Mouse (Mus musculus) kidney, embryonic 16.5 days (tissue): ENCODE results near the gene Camta2. TPM values are rescaled to one million over a fixed set of nuclear protein-coding genes. Genes with fewer than 3 reads are reported as not detected.
A peak's percentile ranks its signal among the peaks of the same experiment; 100 is the strongest.

ENCODE experiments used
- ATAC-seq: fragments of 200-750 bp; cut with Nextera tagmentation; 2 replicates; pipeline ENCODE4 v1.8.0; 2017; ENCODE audit warnings: moderate TSS enrichment; ENCODE audit not compliant: low FRiP score, low TSS enrichment
- H3K27ac ChIP-seq: fragments of 300-500 bp; sonication (generic); 2 replicates; pipeline ENCODE4 v1.5.1; 2014; ENCODE audit warnings: low read length
- H3K27me3 ChIP-seq: fragments of 300-500 bp; sonication (generic); 2 replicates; pipeline ENCODE4 v1.6.1; 2014; ENCODE audit warnings: low read length, control low read depth, mixed read lengths; ENCODE audit not compliant: insufficient read depth
- H3K36me3 ChIP-seq: fragments of 300-500 bp; sonication (generic); 2 replicates; pipeline ENCODE4 v1.6.1; 2014; ENCODE audit warnings: low read length, control low read depth, mixed read lengths; ENCODE audit not compliant: insufficient read depth
- H3K4me1 ChIP-seq: fragments of 300-500 bp; sonication (generic); 2 replicates; pipeline ENCODE4 v1.6.1; 2014; ENCODE audit warnings: low read length, control low read depth, mixed read lengths; ENCODE audit not compliant: insufficient read depth
- H3K4me2 ChIP-seq: fragments of 300-500 bp; sonication (generic); replicated peaks from 2 replicates; pipeline ENCODE4 v1.6.1; 2014; ENCODE audit warnings: low read depth, low read length
- H3K4me3 ChIP-seq: fragments of 300-500 bp; sonication (generic); 2 replicates; pipeline ENCODE4 v1.5.1; 2014; ENCODE audit warnings: mild to moderate bottlenecking, low read length
- H3K9ac ChIP-seq: fragments of 300-500 bp; sonication (generic); replicated peaks from 2 replicates; pipeline ENCODE4 v1.6.1; 2014; ENCODE audit warnings: low read length
- H3K9me3 ChIP-seq: fragments of 300-500 bp; sonication (generic); 2 replicates; pipeline ENCODE4 v1.6.1; 2016; ENCODE audit warnings: low read length, control low read depth
- WGBS: fragments of 180-500 bp; shearing (Covaris S2); extraction: QIAGEN DNeasy Blood & Tissue Kit; methylation state at CpG from one replicate; pipeline ENCODE4 v1.1.7; 2014; 5-methylcytosine and 5-hydroxymethylcytosine counted together
- polyA plus RNA-seq: library from polyadenylated mRNA; unstranded; fragments of >200 nt; fragmentation: Nextera tagmentation; extraction: Ambion mirVana; gene quantifications from 2 replicates; pipeline ENCODE4 v1.2.1, GENCODE M21; 2015

The Camta2 gene
- polyA plus RNA-seq, 1 experiment from 2014 or later = 12.7 TPM

- peaks cover 19% of the 10 kb centered on the region for H3K4me1 ChIP-seq
- 84% methylated on average over 2 of the region's 2 CpGs for WGBS
- no peak overlapping the region for H3K27ac ChIP-seq
- no peaks in the 10 kb centered on the region for H3K9me3 ChIP-seq
- H3K4me2 ChIP-seq = no peak overlapping the region
- H3K4me3 ChIP-seq = no peak overlapping the region
- H3K27me3 ChIP-seq = no peaks in the 10 kb centered on the region
- H3K36me3 ChIP-seq = peaks cover 10% of the 10 kb centered on the region; the same call in 1 of the 2 replicates
- ATAC-seq = no peak
- H3K9ac ChIP-seq = no peak overlapping the region
Observed at GRCm38 (mm10) chr11:70699051-70699450, 11.1 kb upstream of the Camta2 start.

- no peaks in the 10 kb centered on the region for H3K9me3 ChIP-seq
- no peak for ATAC-seq
- no peak overlapping the region for H3K4me2 ChIP-seq
- H3K4me1 ChIP-seq = peaks cover 15% of the 10 kb centered on the region
- no peaks in the 10 kb centered on the region for H3K27me3 ChIP-seq
- no peak overlapping the region for H3K4me3 ChIP-seq
- no peak overlapping the region for H3K27ac ChIP-seq
- H3K9ac ChIP-seq = no peak overlapping the region
- WGBS = 79% methylated on average over 3 of the region's 3 CpGs
- no peaks in the 10 kb centered on the region for H3K36me3 ChIP-seq
Observed at GRCm38 (mm10) chr11:70697376-70697775, 9.5 kb upstream of the Camta2 start.

GRCm38 (mm10) chr11:70693504-70693903 lies 5.6 kb upstream of the Camta2 start:
- H3K36me3 ChIP-seq = no peaks in the 10 kb centered on the region
- no peak overlapping the region for H3K4me3 ChIP-seq
- no peaks in the 10 kb centered on the region for H3K9me3 ChIP-seq
- no peak overlapping the region for H3K4me2 ChIP-seq
- no peak overlapping the region for H3K9ac ChIP-seq
- WGBS = 73% methylated on average over 3 of the region's 3 CpGs
- peaks cover 6% of the 10 kb centered on the region for H3K4me1 ChIP-seq
- H3K27me3 ChIP-seq = no peaks in the 10 kb centered on the region
- no peak overlapping the region for H3K27ac ChIP-seq
- ATAC-seq = no peak

GRCm38 (mm10) chr11:70689578-70689977 lies 1.7 kb upstream of the Camta2 start:
- Histone ChIP-seq H3K4me3 (no peak overlapping the region), H3K4me2 (no peak overlapping the region), H3K9me3 (no peaks in the 10 kb centered on the region), H3K27me3 (no peaks in the 10 kb centered on the region), H3K4me1 (peaks cover 19% of the 10 kb centered on the region), H3K9ac (no peak overlapping the region), H3K27ac (no peak overlapping the region), H3K36me3 (0 out of 2 replicates have a peak, but pooled peaks cover 6% of the 10 kb centered on the region)
- WGBS = 64% methylated on average over 4 of the region's 4 CpGs
- no peak for ATAC-seq

- H3K9me3 ChIP-seq = no peaks in the 10 kb centered on the region
- ATAC-seq = no peak
- peak overlapping the region; percentile 86 for H3K9ac ChIP-seq
- H3K4me1 ChIP-seq = peaks cover 19% of the 10 kb centered on the region
- H3K36me3 ChIP-seq = peaks cover 11% of the 10 kb centered on the region; the same call in 1 of the 2 replicates
- H3K4me2 ChIP-seq = peak overlapping the region; percentile 85
- peak overlapping the region; percentile 85 for H3K4me3 ChIP-seq
- 12% methylated on average over 8 of the region's 8 CpGs for WGBS
- no peaks in the 10 kb centered on the region for H3K27me3 ChIP-seq
- peak overlapping the region; percentile 90 for H3K27ac ChIP-seq
Observed at GRCm38 (mm10) chr11:70688372-70688771, 467 bp upstream of the Camta2 start.

- H3K27ac ChIP-seq = peak overlapping the region; percentile 90
- peak; percentile 58 for ATAC-seq
- no peaks in the 10 kb centered on the region for H3K27me3 ChIP-seq
- peak overlapping the region; percentile 86 for H3K9ac ChIP-seq
- peak overlapping the region; percentile 85 for H3K4me3 ChIP-seq
- WGBS = 1% methylated on average over 16 of the region's 16 CpGs
- H3K4me2 ChIP-seq = peak overlapping the region; percentile 85
- no peaks in the 10 kb centered on the region for H3K9me3 ChIP-seq
- H3K4me1 ChIP-seq = peaks cover 23% of the 10 kb centered on the region
- peaks cover 11% of the 10 kb centered on the region; the same call in 1 of the 2 replicates for H3K36me3 ChIP-seq
Observed at GRCm38 (mm10) chr11:70686901-70687566, 871 bp downstream of the Camta2 start.

- no peak for ATAC-seq
- Histone ChIP-seq H3K9ac (no peak overlapping the region), H3K36me3 (peaks cover 24% of the 10 kb centered on the region; the same call in 1 of the 2 replicates), H3K27me3 (no peaks in the 10 kb centered on the region), H3K9me3 (no peaks in the 10 kb centered on the region), H3K4me3 (no peak overlapping the region), H3K4me2 (no peak overlapping the region), H3K27ac (no peak overlapping the region), H3K4me1 (peaks cover 20% of the 10 kb centered on the region)
- 89% methylated on average over 5 of the region's 5 CpGs for WGBS
Observed at GRCm38 (mm10) chr11:70683640-70684039, 4.3 kb downstream of the Camta2 start.

- H3K36me3 ChIP-seq = peaks cover 24% of the 10 kb centered on the region; the same call in 1 of the 2 replicates
- ATAC-seq = 0 out of 2 replicates have a peak, but pooled peaks have one; percentile 47
- H3K4me2 ChIP-seq = no peak overlapping the region
- H3K4me1 ChIP-seq = peaks cover 12% of the 10 kb centered on the region
- no peaks in the 10 kb centered on the region for H3K27me3 ChIP-seq
- no peaks in the 10 kb centered on the region for H3K9me3 ChIP-seq
- 0 out of 2 replicates have a peak overlapping the region, but pooled peaks have one; percentile 3 for H3K27ac ChIP-seq
- no peak overlapping the region for H3K9ac ChIP-seq
- WGBS = 30% methylated on average over 11 of the region's 11 CpGs
- H3K4me3 ChIP-seq = no peak overlapping the region
Observed at GRCm38 (mm10) chr11:70681897-70682581, 5.9 kb downstream of the Camta2 start.

GRCm38 (mm10) chr11:70681170-70681569 lies 6.7 kb downstream of the Camta2 start:
- 58% methylated on average over 12 of the region's 12 CpGs for WGBS
- peaks cover 5% of the 10 kb centered on the region for H3K4me1 ChIP-seq
- no peak overlapping the region for H3K4me2 ChIP-seq
- no peaks in the 10 kb centered on the region for H3K9me3 ChIP-seq
- H3K4me3 ChIP-seq = no peak overlapping the region
- H3K9ac ChIP-seq = no peak overlapping the region
- H3K27me3 ChIP-seq = no peaks in the 10 kb centered on the region
- no peak for ATAC-seq
- no peak overlapping the region for H3K27ac ChIP-seq
- peaks cover 24% of the 10 kb centered on the region; the same call in 1 of the 2 replicates for H3K36me3 ChIP-seq

- H3K9ac ChIP-seq = no peak overlapping the region
- 91% methylated on average over 8 of the region's 8 CpGs for WGBS
- no peaks in the 10 kb centered on the region for H3K27me3 ChIP-seq
- H3K4me2 ChIP-seq = no peak overlapping the region
- H3K27ac ChIP-seq = no peak overlapping the region
- H3K4me3 ChIP-seq = no peak overlapping the region
- no peaks in the 10 kb centered on the region for H3K9me3 ChIP-seq
- H3K36me3 ChIP-seq = peaks cover 22% of the 10 kb centered on the region; the same call in 1 of the 2 replicates
- no peak for ATAC-seq
- peaks cover 5% of the 10 kb centered on the region for H3K4me1 ChIP-seq
Observed at GRCm38 (mm10) chr11:70679894-70680293, 8.0 kb downstream of the Camta2 start.
